Mouse (Mus musculus) CD8-positive naive resting alpha-beta T cell, adult 2 months (primary cell): Measurements from ENCODE around the gene Met.

Source experiments
- DNase-seq, 2 experiments: peaks; one replicate each; pipeline ENCODE4 v3.0.0; 2022; ENCODE audit warnings: low read depth in 2 of 2, low spot score in 2 of 2

Met gene

DNA sequence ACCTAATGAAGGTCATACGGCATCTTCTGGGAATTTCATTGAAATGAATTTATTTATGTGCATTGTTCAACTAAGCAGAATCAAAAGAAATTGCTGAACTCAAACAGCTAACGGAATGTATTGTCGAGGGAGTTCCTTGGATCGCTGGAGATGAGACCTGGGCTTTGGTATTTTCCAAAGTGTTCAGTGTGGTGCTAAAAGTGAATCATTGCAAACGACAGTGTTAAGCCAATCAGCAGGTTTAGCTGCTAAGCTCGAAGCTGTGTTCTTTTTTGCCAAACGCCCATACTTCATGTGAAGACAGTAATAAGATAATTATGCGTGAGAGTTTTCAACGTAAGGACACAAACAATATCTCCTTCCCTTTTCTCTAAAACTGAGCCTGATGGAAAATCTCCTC lies 82.7 kb downstream of the Met start:
- no peak for DNase-seq

- DNase-seq, result no peak
These were observed 83.2 kb downstream of the Met start for GRCm38 (mm10) chr6:17546825-17547224.

GRCm38 (mm10) chr6:17548786-17549185 lies 85.2 kb downstream of the Met start:
- DNase-seq, result no peak

DNA sequence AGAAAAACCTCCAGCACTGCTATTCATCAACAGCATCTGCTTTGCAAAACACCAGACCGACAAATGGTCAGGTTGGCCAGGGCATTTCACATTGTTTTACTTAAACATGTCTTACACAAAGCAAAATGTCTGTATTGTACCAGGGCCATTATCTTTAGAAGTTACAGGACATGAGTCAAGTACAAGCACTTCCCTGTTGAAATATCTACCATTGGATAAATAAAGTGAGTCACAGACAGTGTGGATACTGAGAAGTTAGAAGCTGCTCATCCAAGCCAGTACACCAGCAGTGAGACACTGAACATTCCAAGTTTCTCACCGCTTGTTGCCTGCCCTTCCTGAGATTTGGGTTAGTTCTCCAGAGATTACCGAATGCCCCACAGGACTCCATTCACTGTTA lies 86.0 kb downstream of the Met start:
- no peak for DNase-seq

DNA sequence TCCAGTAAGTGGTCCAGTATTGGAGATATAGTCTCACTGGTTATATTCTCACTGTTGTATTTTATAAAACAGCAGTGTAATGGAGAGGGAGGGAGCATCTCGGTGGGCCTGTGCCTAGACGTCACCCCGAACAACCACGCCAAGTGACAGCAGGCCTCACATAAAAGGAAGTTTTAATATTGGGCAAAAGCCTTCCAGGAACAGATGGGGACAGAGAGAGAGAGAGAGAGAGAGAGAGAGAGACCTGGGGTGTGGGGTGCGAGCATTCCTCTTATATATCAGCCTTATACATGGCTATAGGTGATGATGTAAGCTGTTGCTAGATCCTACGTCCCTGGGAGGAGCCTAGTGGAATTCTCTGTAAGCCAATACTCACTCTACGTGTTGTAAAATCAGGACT lies 90.7 kb downstream of the Met start:
- DNase-seq, result no peak

DNA sequence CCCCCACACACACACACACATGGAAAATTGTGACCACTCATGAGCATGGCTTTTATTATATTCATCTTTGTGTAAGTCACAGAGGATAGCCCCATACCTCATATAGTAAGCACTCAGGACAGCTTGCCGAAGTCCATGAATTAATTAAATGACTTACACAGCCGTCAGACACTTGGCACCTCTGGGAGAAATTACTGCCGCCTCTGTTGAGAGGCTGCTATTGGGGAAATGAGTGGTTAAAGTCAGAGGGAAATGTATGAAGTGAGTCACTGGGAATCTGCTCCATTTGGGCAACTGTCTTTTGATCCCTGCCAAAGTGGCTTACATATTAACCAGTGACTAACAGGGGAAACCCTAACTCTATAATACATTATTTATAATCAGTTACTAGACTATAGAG lies 91.2 kb downstream of the Met start:
- no peak for DNase-seq

GRCm38 (mm10) chr6:17555719-17556118 lies 92.1 kb downstream of the Met start:
- DNase-seq, result no peak

DNA sequence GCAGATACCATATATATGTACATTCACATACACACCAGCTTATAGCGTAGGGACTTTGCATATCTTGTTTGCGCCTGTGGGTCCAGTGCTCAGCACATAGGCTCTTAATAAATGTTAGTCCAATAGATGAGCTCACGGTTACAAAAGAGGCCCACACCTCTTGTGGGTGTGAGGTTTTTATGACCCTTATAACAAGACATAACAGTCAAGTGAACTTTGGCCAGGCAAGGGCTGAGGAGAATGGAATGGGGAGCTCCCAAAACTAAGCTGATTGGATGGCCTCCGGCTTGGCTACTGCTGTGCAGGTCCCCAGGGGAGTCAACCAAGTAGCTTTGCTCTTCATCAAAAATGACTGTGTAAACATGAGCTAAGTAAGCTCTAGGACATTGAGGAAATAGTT lies 96.1 kb downstream of the Met start:
- no peak for DNase-seq

GRCm38 (mm10) chr6:17561347-17561746 lies 97.7 kb downstream of the Met start:
- no peak for DNase-seq

DNA sequence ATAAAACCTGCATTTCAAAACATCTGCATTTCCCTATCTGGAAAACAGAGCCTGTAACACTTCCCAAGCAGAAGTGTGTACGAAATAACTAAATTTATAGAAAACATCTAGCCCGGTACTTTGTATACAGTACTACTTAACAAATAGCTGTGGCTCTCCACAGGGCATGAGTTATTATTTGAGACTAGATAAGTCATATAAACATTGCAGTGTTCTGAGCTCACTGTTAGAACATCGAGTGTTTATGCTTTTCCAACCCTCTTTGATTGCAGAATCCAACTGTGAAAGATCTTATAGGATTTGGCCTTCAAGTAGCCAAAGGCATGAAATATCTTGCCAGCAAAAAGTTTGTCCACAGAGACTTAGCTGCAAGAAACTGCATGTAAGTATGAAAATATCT lies 98.3 kb downstream of the Met start:
- DNase-seq, result no peak

DNA sequence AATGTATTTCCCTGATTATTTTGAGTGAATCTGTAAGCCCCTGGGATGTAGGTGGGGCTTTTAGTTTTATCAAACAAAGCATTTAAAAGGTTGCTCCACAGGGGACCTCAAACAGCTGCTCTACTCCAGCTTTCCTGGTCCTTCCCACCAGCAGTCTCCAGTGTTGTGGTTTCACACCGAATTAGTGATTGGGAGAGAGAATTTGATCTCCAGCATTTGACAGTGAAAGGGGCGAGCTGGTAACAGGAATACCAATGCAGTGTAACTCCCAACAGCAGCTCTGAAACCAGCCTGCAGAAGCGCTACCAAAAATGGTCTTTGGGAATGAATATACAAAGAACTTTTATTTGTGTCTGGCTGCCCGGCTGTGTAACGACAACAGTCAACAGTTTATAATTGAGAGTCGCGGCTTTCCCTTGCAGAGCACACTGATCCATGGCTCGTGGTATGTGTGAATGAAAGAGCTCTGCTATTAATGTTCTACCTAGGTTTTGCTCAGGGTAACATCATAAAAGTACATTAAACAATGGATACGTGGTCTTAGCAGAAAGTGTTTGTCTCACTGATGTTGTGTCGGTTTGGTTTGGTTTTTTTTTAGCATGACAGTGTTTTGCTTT lies 99.0 kb downstream of the Met start:
- no peak for DNase-seq

GRCm38 (mm10) chr6:17568702-17569352 lies 105.2 kb downstream of the Met start:
- DNase-seq, result no peak

DNA sequence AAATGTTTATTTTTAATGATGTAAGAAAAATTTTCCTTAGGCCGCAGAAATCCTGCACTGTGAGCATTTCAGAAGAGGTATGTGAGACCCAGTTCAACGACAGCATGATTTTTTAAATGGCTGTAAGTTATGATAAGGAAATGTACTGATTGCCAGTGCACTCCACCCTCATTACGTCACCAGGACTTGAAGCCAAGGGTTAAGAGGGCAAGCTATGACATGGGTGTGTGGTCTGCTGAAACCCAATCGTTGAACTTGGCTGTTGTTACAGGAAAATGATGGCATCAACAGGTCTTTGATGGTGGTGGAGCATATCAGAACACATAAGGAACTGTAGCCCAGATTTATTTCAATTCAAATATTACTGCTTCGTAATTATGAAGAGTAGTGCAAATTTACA lies 109.6 kb downstream of the Met start:
- no peak for DNase-seq

DNA sequence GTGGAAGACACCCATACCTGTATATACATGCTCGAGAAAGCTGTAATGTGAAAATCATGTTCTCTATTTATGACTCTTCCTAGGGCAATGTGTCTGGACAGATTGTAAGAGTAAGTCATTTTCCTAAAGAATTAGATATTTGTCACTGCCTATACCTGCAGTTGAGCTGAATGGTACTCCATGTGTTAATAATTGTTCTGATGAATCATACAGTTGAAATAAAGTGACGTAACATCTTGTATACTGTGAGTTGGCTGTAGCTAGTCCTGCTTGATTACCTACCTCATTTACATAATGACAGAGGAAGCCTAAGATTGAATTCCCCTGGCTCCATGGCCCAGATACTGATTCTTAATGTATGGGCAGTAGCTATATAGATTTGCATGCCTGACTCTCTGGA lies 110.1 kb downstream of the Met start:
- DNase-seq, result no peak

GRCm38 (mm10) chr6:17578092-17578760 lies 114.6 kb downstream of the Met start:
- no peak for DNase-seq

DNA sequence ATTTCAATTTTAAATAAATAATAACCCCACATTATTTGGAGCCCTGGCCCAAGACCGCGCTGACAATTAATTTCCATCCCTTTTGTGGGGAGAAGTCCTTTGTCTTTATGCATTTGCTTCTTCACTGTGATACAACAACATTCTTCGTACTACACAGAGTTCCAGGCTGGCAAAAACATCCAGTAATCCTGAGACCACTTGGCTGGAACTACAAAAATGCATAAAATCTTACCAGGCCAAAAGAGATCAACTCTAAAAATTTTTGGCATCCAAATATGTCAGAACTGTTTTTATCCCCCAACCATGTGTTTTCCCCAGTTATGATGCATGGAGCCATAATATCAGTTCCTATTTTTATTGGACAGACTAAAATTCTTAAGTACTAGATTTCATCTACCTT lies 116.7 kb downstream of the Met start:
- DNase-seq, result no peak

GRCm38 (mm10) chr6:17583982-17584381 lies 120.4 kb downstream of the Met start:
- no peak for DNase-seq

DNA sequence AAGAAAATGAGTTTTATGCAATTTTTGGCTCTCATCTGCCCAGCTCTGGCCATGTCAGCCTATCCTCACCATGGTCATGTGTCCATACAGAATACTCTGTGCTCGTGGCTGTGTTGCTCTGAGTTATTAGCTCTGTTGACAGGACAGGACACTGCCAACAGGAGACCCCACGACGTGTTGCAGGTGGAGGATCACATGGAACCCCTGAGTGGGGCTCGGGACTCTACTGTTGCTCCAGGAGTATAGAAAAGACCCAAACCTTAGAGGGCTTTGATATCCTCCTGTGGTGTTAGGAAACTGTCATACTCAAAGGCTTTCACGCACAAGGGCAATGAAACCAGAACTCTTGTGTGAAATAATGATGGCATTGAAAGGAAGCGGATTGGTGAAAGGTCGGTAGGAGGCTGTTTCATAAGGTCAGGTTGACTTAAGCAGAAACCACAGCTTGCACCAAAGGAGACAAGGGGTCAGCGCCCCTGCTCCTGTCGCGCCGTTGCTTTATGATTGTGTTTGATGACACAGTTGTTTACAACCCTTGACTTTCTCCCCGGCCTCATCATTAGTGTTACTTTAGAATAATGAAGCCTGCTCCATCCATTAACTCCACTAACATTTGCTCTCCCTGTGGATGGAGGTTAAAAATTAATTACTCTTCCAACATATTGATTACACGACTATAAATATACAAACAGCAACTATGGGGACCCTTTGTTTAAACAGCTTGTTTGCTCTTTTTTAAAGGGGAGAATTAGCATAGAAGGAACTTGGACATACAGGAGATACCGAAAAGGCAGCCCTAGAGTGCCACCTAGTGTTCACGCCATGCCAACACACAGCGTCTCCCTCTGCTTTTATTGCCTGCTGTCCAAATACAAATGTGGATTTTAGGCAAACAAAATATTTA lies 125.7 kb downstream of the Met start:
- peak; percentile 35 to 56 for DNase-seq

GRCm38 (mm10) chr6:17589953-17590627 lies 126.5 kb downstream of the Met start:
- DNase-seq, result no peak

DNA sequence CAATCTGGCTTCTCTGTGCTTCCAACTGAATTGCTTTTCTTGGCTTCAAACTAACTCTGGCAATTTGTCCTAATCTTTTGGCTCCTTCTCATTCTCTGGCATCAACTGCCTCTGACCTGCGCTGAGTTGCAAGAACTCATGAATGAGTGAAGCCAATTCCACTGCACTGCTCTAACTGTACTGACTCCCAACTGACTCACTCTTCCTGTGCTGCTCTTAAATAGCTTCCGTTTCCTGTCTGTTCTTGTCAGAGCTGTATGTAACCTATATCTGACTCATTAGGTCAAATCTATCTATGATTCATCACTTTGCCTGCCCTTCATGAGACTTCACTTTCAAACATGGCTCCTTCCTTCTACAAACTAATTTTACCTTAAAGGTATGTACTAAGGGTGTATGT lies 130.4 kb downstream of the Met start:
- no peak for DNase-seq
